Mouse (Mus musculus) induced T-regulatory cell, adult 2 months (primary cell): Measurements from ENCODE around the gene Phka2.

ENCODE experiments used
- DNase-seq: peaks from one replicate; pipeline ENCODE4 v3.0.0-alpha.2; 2012; ENCODE audit warnings: low read depth

Phka2 gene

GRCm38 (mm10) chrX:160598562-160599458 is 96.8 kb downstream of the Phka2 start:
- DNase-seq: no peak

- no peak for DNase-seq
Measured at GRCm38 (mm10) chrX:160601053-160601452, 99.1 kb downstream of the Phka2 start.

- no peak for DNase-seq
Measured at GRCm38 (mm10) chrX:160602770-160603169, 100.8 kb downstream of the Phka2 start.

GRCm38 (mm10) chrX:160603316-160603715 is 101.3 kb downstream of the Phka2 start:
- no peak for DNase-seq

GRCm38 (mm10) chrX:160603981-160604541 is 102.1 kb downstream of the Phka2 start:
- peak; percentile 25 for DNase-seq

GRCm38 (mm10) chrX:160609849-160610248 is 107.9 kb downstream of the Phka2 start:
- DNase-seq: peak; percentile 65

- no peak for DNase-seq
Measured at GRCm38 (mm10) chrX:160610482-160610881, 108.5 kb downstream of the Phka2 start.

- DNase-seq: no peak
Measured at GRCm38 (mm10) chrX:160610882-160611644, 109.1 kb downstream of the Phka2 start.
